Mouse (Mus musculus) heart, postnatal 0 days (tissue): ENCODE data around the gene Wiz. TPM values are rescaled to one million over a fixed set of nuclear protein-coding genes. Genes with fewer than 3 reads are reported as not detected.

Experiments used
- ATAC-seq: fragments of 200-750 bp; cut with Nextera tagmentation; 2 replicates; pipeline ENCODE4 v1.8.0; 2017; ENCODE audit warnings: low read depth, moderate number of reproducible peaks, moderate library complexity; ENCODE audit not compliant: insufficient read depth
- DNase-seq: peaks from one replicate; pipeline ENCODE4 v3.0.0-alpha.2; 2016; ENCODE audit warnings: low spot score
- H3K27ac ChIP-seq: fragments of 300-500 bp; sonication (generic); 2 replicates; pipeline ENCODE4 v1.5.1; 2014; ENCODE audit warnings: low read depth, mild to moderate bottlenecking
- H3K27me3 ChIP-seq: fragments of 300-500 bp; sonication (generic); 2 replicates; pipeline ENCODE4 v1.6.1; 2014; ENCODE audit warnings: low read length, mixed read lengths; ENCODE audit not compliant: control insufficient read depth, insufficient read depth
- H3K36me3 ChIP-seq: fragments of 300-500 bp; sonication (generic); replicated peaks from 2 replicates; pipeline ENCODE4 v1.6.1; 2014; ENCODE audit warnings: low read length, mixed read lengths; ENCODE audit not compliant: control insufficient read depth, insufficient read depth
- H3K4me1 ChIP-seq: fragments of 300-500 bp; sonication (generic); 2 replicates; pipeline ENCODE4 v1.6.1; 2014; ENCODE audit warnings: antibody characterized with exemption; ENCODE audit not compliant: control insufficient read depth, insufficient read depth
- H3K4me2 ChIP-seq: fragments of 300-500 bp; sonication (generic); 2 replicates; pipeline ENCODE4 v1.6.1; 2014; ENCODE audit warnings: low read depth, mild to moderate bottlenecking, low read length, moderate library complexity
- H3K4me3 ChIP-seq: fragments of 300-500 bp; sonication (generic); 2 replicates; pipeline ENCODE4 v1.5.1; 2014; ENCODE audit warnings: low read depth, low read length
- H3K9ac ChIP-seq: fragments of 300-500 bp; sonication (generic); replicated peaks from 2 replicates; pipeline ENCODE4 v1.6.1; 2014; ENCODE audit warnings: low read depth, low read length, mixed read lengths
- H3K9me3 ChIP-seq: fragments of 300-500 bp; sonication (generic); replicated peaks from 2 replicates; pipeline ENCODE4 v1.6.1; 2016; ENCODE audit warnings: low read length; ENCODE audit not compliant: control insufficient read depth
- CTCF ChIP-seq: IDR thresholded peaks from 2 replicates; pipeline ENCODE4 v1.5.1; 2016; ENCODE audit warnings: antibody characterized with exemption, control low read depth, low read depth
- EP300 ChIP-seq: IDR thresholded peaks from 2 replicates; pipeline ENCODE4 v1.6.1; 2016; ENCODE audit warnings: antibody characterized with exemption, low read depth
- WGBS: fragments of 180-500 bp; shearing (Covaris S2); extraction: QIAGEN DNeasy Blood & Tissue Kit; methylation state at CpG from one replicate; pipeline ENCODE4 v1.1.7; 2014; 5-methylcytosine and 5-hydroxymethylcytosine counted together
- polyA plus RNA-seq: library from polyadenylated mRNA; unstranded; fragments of >200 nt; fragmentation: Nextera tagmentation; extraction: Ambion mirVana; gene quantifications from 2 replicates; pipeline ENCODE4 v1.2.1, GENCODE M21; 2015
- total RNA-seq: library from RNA; depleted of rRNA; stranded (reverse); fragments of >200 nt; gene quantifications from 2 replicates; pipeline ENCODE4 v1.2.3, GENCODE M21; 2014; ENCODE audit warnings: low replicate concordance; rRNA removed

The Wiz gene
- total RNA-seq (14.2 and 21.4 TPM in 2 replicates), polyA plus RNA-seq (6.8 and 7.0 TPM in 2 replicates)

DNA sequence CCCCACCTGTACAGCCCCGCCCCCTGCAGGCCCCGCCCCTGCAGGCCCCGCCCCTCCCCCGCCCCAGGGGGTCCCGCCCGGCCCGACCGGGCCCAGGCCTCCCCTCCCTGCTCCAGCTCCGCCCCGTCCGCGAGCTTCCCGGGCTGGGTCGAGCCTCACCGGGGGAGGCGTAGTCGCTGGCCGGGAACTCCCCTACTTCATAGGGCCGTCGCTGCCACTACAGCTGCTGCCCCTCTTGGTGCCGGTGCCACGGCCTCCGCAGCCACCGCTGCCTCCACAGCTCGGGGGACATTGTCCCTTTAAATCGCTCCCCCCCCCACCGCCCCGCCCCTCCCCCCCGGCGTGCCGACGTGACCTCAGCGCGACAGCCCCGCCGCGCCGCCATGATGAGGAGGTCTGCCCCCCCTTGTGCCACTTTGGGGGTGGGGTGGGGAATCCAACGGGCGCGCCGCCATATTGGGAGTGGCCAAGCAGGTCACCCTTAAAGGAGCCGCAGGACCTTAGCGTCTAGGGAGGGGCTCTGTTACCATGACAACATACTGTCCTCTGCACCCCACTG is at the start of gene Wiz:
Gene Wiz (minus strand): TSS at position 339 of the 559 bp plus-strand sequence.
- peak within 1 kb of the TSS; percentile 79 for H3K9ac ChIP-seq
- WGBS: under 1% methylated on average over 29 of the region's 44 CpGs
- H3K27ac ChIP-seq: peak within 1 kb of the TSS; percentile 89
- H3K27me3 ChIP-seq: peaks cover 21% of the 10 kb centered on the region; the same call in 1 of the 2 replicates
- TF ChIP-seq EP300: 0 out of 2 replicates have a peak, but pooled peaks have one; percentile 71
- TF ChIP-seq CTCF: no peak
- ATAC-seq (peak; percentile 92), DNase-seq (peak; percentile 83)
- H3K4me1 ChIP-seq: peaks cover 11% of the 10 kb centered on the region; the same call in 1 of the 2 replicates
- H3K4me2 ChIP-seq: peak within 1 kb of the TSS; percentile 99
- H3K9me3 ChIP-seq: no peaks in the 10 kb centered on the region
- H3K36me3 ChIP-seq: peaks cover 8% of the 10 kb centered on the region; the same call in 1 of the 2 replicates
- peak within 1 kb of the TSS; percentile 85 for H3K4me3 ChIP-seq

DNA sequence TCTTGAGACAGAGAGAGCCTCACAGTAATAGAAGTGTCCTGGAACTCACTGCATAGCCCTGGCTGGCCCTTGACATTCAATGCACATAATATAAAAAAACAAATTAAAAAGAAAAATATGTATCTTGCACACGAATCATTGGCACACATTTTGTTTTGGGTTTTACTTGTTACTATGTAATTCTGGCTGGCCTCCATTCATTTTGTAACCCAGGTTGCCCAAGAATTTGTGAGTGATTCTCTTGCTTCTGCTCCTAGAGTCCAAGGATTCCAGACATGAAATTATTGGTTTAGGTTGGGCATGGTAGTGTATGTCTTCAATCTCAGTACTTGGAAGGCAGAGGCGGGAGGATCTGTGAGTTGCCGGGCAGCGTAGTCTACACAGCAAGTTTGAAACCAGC is 47.9 kb upstream of the Wiz start:
- Histone ChIP-seq H3K4me2 (no peak overlapping the region), H3K4me1 (no peaks in the 10 kb centered on the region), H3K27ac (no peak overlapping the region), H3K9ac (no peak overlapping the region), H3K9me3 (no peaks in the 10 kb centered on the region), H3K27me3 (no peaks in the 10 kb centered on the region), H3K4me3 (no peak overlapping the region), H3K36me3 (no peaks in the 10 kb centered on the region)
- WGBS: 85% methylated on average over 4 of the region's 4 CpGs
- no peak for TF ChIP-seq CTCF
- TF ChIP-seq EP300: no peak
- no peak for ATAC-seq
- no peak for DNase-seq

DNA sequence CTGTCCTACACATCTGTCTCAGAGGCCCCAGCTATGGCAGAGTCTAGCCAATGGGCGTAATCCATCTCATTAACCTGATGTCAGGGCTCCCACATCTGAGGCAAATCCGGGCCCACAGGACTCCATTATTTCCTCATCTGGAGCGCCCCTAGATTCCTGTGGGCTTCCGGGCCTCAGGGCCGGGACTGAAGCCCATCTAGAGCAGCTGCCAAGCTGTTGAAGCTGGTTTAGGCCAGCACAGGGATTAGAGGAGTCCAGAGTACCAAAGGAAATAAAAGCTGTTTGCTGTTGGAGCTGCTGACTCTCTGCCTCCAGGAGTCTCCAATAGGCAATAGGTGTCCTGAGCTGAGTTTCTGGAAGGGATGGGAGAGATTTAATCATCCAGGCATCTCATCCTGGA is 45.9 kb upstream of the Wiz start:
- Histone ChIP-seq H3K4me2 (no peak overlapping the region), H3K9me3 (no peaks in the 10 kb centered on the region), H3K4me3 (no peak overlapping the region), H3K27me3 (no peaks in the 10 kb centered on the region), H3K27ac (no peak overlapping the region), H3K36me3 (no peaks in the 10 kb centered on the region), H3K4me1 (no peaks in the 10 kb centered on the region), H3K9ac (no peak overlapping the region)
- TF ChIP-seq EP300 (no peak), CTCF (no peak)
- DNase-seq (no peak), ATAC-seq (no peak)
- WGBS: 69% methylated on average over 5 of the region's 5 CpGs

DNA sequence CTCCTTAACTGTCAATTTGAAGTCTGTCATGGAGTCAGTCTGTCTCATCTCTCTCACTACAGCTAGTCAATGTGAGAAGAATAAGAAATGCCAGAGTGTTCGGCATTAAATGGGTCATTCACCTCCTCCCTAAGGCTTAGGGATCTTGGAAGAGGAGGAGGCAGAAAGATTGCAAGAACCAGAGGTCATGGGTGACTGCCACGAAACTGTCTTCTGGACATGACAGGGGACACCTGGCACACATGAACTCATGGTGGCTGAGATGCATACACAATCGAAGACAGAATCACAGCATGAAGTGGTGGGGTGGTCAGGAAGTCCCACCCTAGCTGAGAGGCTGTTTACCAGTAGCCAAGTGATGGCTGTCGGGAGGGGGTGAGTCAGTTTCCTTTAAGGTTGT is 45.1 kb upstream of the Wiz start:
- DNase-seq: no peak
- TF ChIP-seq EP300 (no peak), CTCF (no peak)
- Histone ChIP-seq H3K9me3 (no peaks in the 10 kb centered on the region), H3K36me3 (no peaks in the 10 kb centered on the region), H3K9ac (no peak overlapping the region), H3K4me3 (no peak overlapping the region), H3K27me3 (no peaks in the 10 kb centered on the region), H3K27ac (no peak overlapping the region), H3K4me2 (no peak overlapping the region), H3K4me1 (no peaks in the 10 kb centered on the region)
- 52% methylated on average over 4 of the region's 4 CpGs for WGBS
- no peak for ATAC-seq

DNA sequence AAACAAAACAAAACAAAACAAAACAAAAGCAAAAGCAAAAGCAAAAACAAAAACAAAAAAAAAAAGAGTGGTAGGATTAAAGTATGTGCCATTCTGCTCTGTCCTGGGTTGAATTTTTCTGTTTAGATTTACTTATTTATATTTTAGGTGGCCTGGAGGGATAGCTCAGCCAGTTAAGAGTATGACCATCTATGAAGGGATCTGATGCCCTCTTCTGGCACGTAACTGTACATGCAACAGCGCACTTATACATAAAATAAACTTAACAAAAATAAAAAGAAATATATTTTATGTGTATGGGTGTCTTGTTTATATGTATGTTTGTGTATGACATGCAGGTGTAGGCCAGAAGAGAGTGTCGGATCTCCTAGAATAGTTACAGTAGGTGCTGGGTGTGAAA is 42.7 kb upstream of the Wiz start:
- Histone ChIP-seq H3K36me3 (no peaks in the 10 kb centered on the region), H3K27me3 (no peaks in the 10 kb centered on the region), H3K4me2 (no peak overlapping the region), H3K4me3 (no peak overlapping the region), H3K9me3 (no peaks in the 10 kb centered on the region), H3K4me1 (no peaks in the 10 kb centered on the region), H3K27ac (no peak overlapping the region), H3K9ac (no peak overlapping the region)
- 42% methylated on average over 3 of the region's 3 CpGs for WGBS
- TF ChIP-seq EP300 (no peak), CTCF (peak; percentile 66)
- no peak for ATAC-seq
- peak; percentile 49 for DNase-seq

DNA sequence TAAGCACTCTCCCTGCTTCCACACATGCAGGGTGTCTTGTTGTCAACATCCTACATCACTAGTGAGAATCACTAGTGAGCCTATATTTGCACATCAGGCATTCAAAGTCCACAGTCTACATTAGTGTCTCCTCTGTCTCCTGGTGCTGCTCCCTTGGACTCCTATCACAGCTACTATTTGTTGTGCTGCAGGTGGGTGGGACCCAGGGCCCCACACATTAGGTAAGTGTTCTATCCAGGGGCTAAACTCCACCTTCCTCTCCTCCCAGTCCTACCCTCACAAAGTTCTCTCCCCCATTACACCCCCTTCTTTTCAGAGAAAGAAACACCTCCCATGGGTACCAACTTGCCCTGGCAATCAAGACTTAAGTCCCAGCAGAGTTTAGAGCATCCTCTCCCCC is 37.4 kb upstream of the Wiz start:
- H3K9ac ChIP-seq: no peak overlapping the region
- no peaks in the 10 kb centered on the region for H3K36me3 ChIP-seq
- ATAC-seq: no peak
- H3K4me1 ChIP-seq: no peaks in the 10 kb centered on the region
- H3K9me3 ChIP-seq: no peaks in the 10 kb centered on the region
- H3K4me2 ChIP-seq: no peak overlapping the region
- DNase-seq: no peak
- no peak overlapping the region for H3K4me3 ChIP-seq
- TF ChIP-seq EP300 (no peak), CTCF (no peak)
- no peak overlapping the region for H3K27ac ChIP-seq
- no peaks in the 10 kb centered on the region for H3K27me3 ChIP-seq
